Mouse (Mus musculus) forebrain, embryonic 13.5 days (tissue): Measurements from ENCODE around the gene Pemt. TPM values are rescaled to one million over a fixed set of nuclear protein-coding genes. Genes with fewer than 3 reads are reported as not detected.

Experiments
- ATAC-seq: fragments of 200-750 bp; cut with Nextera tagmentation; 2 replicates; pipeline ENCODE4 v1.8.0; 2017
- H3K27ac ChIP-seq: fragments of 300-500 bp; sonication (generic); 2 replicates; pipeline ENCODE4 v1.5.1; 2015; ENCODE audit warnings: inconsistent platforms, mild to moderate bottlenecking, moderate library complexity
- H3K27me3 ChIP-seq: fragments of 300-500 bp; sonication (generic); 2 replicates; pipeline ENCODE4 v1.6.1; 2015; ENCODE audit warnings: mild to moderate bottlenecking, inconsistent platforms
- H3K36me3 ChIP-seq: fragments of 300-500 bp; sonication (generic); 2 replicates; pipeline ENCODE4 v1.6.1; 2015; ENCODE audit warnings: mild to moderate bottlenecking, inconsistent platforms; ENCODE audit not compliant: poor library complexity, severe bottlenecking
- H3K4me1 ChIP-seq: fragments of 300-500 bp; sonication (generic); 2 replicates; pipeline ENCODE4 v1.6.1; 2015; ENCODE audit warnings: inconsistent platforms
- H3K4me2 ChIP-seq: fragments of 300-500 bp; sonication (generic); 2 replicates; pipeline ENCODE4 v1.6.1; 2015; ENCODE audit warnings: inconsistent platforms, mild to moderate bottlenecking, moderate library complexity
- H3K4me3 ChIP-seq: fragments of 300-500 bp; sonication (generic); 2 replicates; pipeline ENCODE4 v1.5.1; 2015; ENCODE audit warnings: mild to moderate bottlenecking, inconsistent platforms
- H3K9ac ChIP-seq: fragments of 300-500 bp; sonication (generic); 2 replicates; pipeline ENCODE4 v1.6.1; 2015; ENCODE audit warnings: mild to moderate bottlenecking, inconsistent platforms
- H3K9me3 ChIP-seq: fragments of 300-500 bp; sonication (generic); replicated peaks from 2 replicates; pipeline ENCODE4 v1.6.1; 2016; ENCODE audit warnings: inconsistent platforms
- WGBS: fragments of 180-500 bp; shearing (Covaris S2); methylation state at CpG from one replicate; pipeline ENCODE4 v1.1.7; 2015; 5-methylcytosine and 5-hydroxymethylcytosine counted together
- polyA plus RNA-seq: library from polyadenylated mRNA; unstranded; fragments of >200 nt; fragmentation: Nextera tagmentation; extraction: Ambion mirVana; gene quantifications from 2 replicates; pipeline ENCODE4 v1.2.1, GENCODE M21; 2015

Pemt gene
- polyA plus RNA-seq, 1 experiment from 2014 or later, result 7.0 TPM

DNA sequence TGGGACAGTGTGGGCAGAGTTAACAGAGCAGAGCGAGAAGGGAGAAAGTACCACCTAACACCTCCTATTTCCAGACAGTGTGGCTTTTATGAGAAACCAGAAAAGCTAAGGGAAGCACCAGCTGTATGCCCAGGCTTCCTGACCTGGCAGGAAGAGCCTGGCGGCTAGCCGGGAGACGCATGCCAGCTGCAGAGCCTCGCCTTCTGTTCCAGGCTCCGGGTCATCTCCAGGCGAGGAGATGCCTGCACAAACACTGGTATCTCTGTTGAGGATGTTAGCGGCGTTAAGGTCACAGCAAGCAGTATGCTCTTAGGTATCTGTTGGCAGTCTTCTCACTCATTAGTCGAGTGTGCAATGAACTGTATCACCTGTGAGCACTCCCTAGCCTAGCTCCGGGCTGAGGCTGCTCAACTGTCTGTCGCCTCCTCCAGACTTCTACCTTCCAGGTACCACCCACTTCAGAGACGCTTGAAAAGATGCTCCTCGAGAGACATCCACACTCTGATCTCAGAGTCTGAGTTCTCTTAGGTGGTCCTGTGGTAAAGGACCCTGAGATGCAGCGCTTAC is 27.7 kb upstream of the Pemt start:
- no peak overlapping the region for H3K27ac ChIP-seq
- no peaks in the 10 kb centered on the region for H3K27me3 ChIP-seq
- no peak overlapping the region for H3K9ac ChIP-seq
- H3K4me2 ChIP-seq, result no peak overlapping the region
- ATAC-seq, result no peak
- H3K4me1 ChIP-seq, result no peaks in the 10 kb centered on the region
- H3K9me3 ChIP-seq, result no peaks in the 10 kb centered on the region
- H3K36me3 ChIP-seq, result no peaks in the 10 kb centered on the region
- 79% methylated on average over 15 of the region's 15 CpGs for WGBS
- H3K4me3 ChIP-seq, result no peak overlapping the region

GRCm38 (mm10) chr11:60073121-60073520 is 26.8 kb upstream of the Pemt start:
- Histone ChIP-seq H3K4me3 (no peak overlapping the region), H3K9me3 (no peaks in the 10 kb centered on the region), H3K4me2 (no peak overlapping the region), H3K27ac (no peak overlapping the region), H3K4me1 (no peaks in the 10 kb centered on the region), H3K27me3 (no peaks in the 10 kb centered on the region), H3K9ac (no peak overlapping the region), H3K36me3 (no peaks in the 10 kb centered on the region)
- ATAC-seq, result no peak

DNA sequence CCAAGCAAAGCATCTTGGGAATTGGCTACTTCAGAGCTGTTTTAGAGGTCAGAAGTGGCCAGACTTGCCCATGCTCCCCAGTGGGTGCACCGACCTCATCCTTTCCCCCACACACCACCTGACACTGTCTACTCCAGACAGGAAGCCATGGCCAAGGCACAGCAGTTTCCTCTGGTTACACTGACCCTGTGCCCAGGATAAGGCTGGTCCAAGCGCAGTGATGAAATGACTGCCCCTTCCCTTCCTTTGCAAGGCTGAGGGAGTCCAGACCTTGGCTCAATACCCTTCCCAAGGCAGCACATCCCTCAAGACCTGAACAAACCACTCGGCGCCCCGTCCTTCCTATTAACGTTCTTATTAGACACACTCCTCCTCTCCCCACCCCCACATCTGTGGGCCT is 24.9 kb upstream of the Pemt start:
- ATAC-seq, result no peak
- no peaks in the 10 kb centered on the region for H3K9me3 ChIP-seq
- H3K4me2 ChIP-seq, result no peak overlapping the region
- no peaks in the 10 kb centered on the region for H3K4me1 ChIP-seq
- H3K36me3 ChIP-seq, result no peaks in the 10 kb centered on the region
- H3K9ac ChIP-seq, result 0 out of 2 replicates have a peak overlapping the region, but pooled peaks have one; percentile 21
- no peaks in the 10 kb centered on the region for H3K27me3 ChIP-seq
- H3K27ac ChIP-seq, result no peak overlapping the region
- 95% methylated on average over 6 of the region's 6 CpGs for WGBS
- H3K4me3 ChIP-seq, result no peak overlapping the region

- no peak overlapping the region for H3K27ac ChIP-seq
- no peak overlapping the region for H3K4me3 ChIP-seq
- no peaks in the 10 kb centered on the region for H3K27me3 ChIP-seq
- no peak overlapping the region for H3K4me2 ChIP-seq
- H3K36me3 ChIP-seq, result no peaks in the 10 kb centered on the region
- H3K9me3 ChIP-seq, result no peaks in the 10 kb centered on the region
- H3K4me1 ChIP-seq, result no peaks in the 10 kb centered on the region
- no peak overlapping the region for H3K9ac ChIP-seq
- no peak for ATAC-seq
- 28% methylated on average over 8 of the region's 8 CpGs for WGBS
These were observed 24.3 kb upstream of the Pemt start for GRCm38 (mm10) chr11:60070599-60070998.

- Histone ChIP-seq H3K4me2 (no peak overlapping the region), H3K9ac (no peak overlapping the region), H3K4me3 (no peak overlapping the region), H3K27ac (no peak overlapping the region), H3K36me3 (no peaks in the 10 kb centered on the region), H3K27me3 (no peaks in the 10 kb centered on the region), H3K9me3 (no peaks in the 10 kb centered on the region), H3K4me1 (no peaks in the 10 kb centered on the region)
- no peak for ATAC-seq
These were observed 22.3 kb upstream of the Pemt start for GRCm38 (mm10) chr11:60068631-60069030.

DNA sequence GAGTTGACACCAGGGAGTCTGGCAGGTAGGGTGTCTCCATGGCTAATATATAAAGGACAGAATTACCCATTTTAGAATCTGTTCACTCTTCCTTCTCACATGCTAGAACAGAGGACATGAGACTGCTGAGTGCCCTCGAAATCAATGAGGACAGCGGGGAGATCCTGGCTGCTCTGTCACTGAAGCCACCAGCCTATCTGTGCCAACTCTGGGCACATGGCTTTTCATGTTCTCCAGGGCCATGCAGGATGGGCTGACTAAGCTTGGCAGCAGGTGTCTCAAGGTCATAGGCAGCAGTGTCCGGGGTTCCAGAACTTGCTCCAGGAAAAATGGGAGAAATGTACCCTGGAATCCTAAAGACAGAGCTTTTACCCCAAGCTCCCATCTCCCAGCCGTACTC is 21.4 kb upstream of the Pemt start:
- Histone ChIP-seq H3K9ac (no peak overlapping the region), H3K36me3 (no peaks in the 10 kb centered on the region), H3K27me3 (no peaks in the 10 kb centered on the region), H3K4me2 (no peak overlapping the region), H3K4me1 (no peaks in the 10 kb centered on the region), H3K27ac (no peak overlapping the region), H3K4me3 (no peak overlapping the region), H3K9me3 (no peaks in the 10 kb centered on the region)
- WGBS, result 90% methylated on average over 4 of the region's 4 CpGs
- no peak for ATAC-seq

DNA sequence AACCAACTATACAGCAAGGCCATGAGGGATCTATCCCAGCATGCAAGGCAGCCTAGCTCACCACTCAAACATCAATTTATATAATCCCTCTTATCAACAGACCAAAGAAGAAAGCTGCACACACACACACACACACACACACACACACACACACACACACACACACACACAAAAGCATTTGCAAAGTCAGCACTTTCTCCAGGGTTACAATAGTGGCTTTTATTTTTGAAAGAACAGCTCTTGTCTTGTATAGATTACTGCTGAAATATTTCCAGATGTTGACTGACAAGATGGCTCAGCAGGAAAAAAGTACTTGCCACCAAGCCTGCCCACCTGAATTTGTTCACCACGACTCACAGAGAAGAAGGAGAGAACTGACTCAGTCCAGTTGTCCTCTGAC is 19.0 kb upstream of the Pemt start:
- H3K4me2 ChIP-seq, result no peak overlapping the region
- ATAC-seq, result no peak

DNA sequence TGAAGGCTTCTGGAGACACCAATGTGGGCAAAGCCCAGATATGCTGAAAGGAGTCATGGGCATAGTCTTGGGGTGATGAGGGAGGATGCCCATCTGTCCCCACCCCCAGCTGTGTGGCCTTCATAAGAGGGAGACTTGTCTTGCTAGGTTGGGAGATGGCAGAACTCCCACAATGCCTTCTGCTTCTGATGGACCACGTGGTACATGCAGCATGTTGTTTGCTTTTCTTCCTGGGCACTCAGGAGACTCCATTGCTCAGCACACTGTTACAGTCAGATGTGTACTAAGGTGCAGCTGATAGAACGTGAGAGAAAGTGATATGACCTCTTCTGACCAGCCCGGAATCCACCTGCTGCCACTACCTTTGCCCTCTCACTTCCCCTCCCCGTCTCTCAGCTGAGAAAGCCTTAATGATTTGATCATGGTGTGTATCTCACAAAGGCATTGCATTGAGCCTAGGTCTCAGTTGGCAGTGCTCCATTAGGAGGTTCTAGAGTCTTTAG is 15.3 kb upstream of the Pemt start:
- H3K9ac ChIP-seq, result no peak overlapping the region
- H3K27ac ChIP-seq, result no peak overlapping the region
- no peaks in the 10 kb centered on the region for H3K9me3 ChIP-seq
- H3K36me3 ChIP-seq, result no peaks in the 10 kb centered on the region
- H3K27me3 ChIP-seq, result 0 out of 2 replicates have a peak, but pooled peaks cover 4% of the 10 kb centered on the region
- ATAC-seq, result no peak
- WGBS, result 76% methylated on average over 4 of the region's 4 CpGs
- no peak overlapping the region for H3K4me2 ChIP-seq
- H3K4me1 ChIP-seq, result no peaks in the 10 kb centered on the region
- no peak overlapping the region for H3K4me3 ChIP-seq

More for the DNA sequence above, 19.0 kb upstream of the Pemt start:
- Histone ChIP-seq H3K27me3 (no peaks in the 10 kb centered on the region), H3K27ac (no peak overlapping the region), H3K9me3 (no peaks in the 10 kb centered on the region), H3K4me3 (no peak overlapping the region), H3K36me3 (no peaks in the 10 kb centered on the region), H3K9ac (no peak overlapping the region), H3K4me1 (no peaks in the 10 kb centered on the region)
- 58% methylated on average over 1 of the region's 1 CpGs for WGBS

- no peak overlapping the region for H3K27ac ChIP-seq
- no peak overlapping the region for H3K4me2 ChIP-seq
- WGBS, result 96% methylated on average over 2 of the region's 2 CpGs
- no peaks in the 10 kb centered on the region for H3K4me1 ChIP-seq
- H3K36me3 ChIP-seq, result no peaks in the 10 kb centered on the region
- no peak overlapping the region for H3K4me3 ChIP-seq
- no peak overlapping the region for H3K9ac ChIP-seq
- 0 out of 2 replicates have a peak, but pooled peaks cover 4% of the 10 kb centered on the region for H3K27me3 ChIP-seq
- H3K9me3 ChIP-seq, result no peaks in the 10 kb centered on the region
- ATAC-seq, result no peak
These were observed 13.7 kb upstream of the Pemt start for GRCm38 (mm10) chr11:60060026-60060425.

- Histone ChIP-seq H3K27ac (no peak overlapping the region), H3K9me3 (no peaks in the 10 kb centered on the region), H3K4me1 (no peaks in the 10 kb centered on the region), H3K4me3 (no peak overlapping the region), H3K36me3 (no peaks in the 10 kb centered on the region), H3K9ac (no peak overlapping the region), H3K27me3 (0 out of 2 replicates have a peak, but pooled peaks cover 4% of the 10 kb centered on the region), H3K4me2 (no peak overlapping the region)
- ATAC-seq, result no peak
- WGBS, result 86% methylated on average over 10 of the region's 10 CpGs
These were observed 12.2 kb upstream of the Pemt start for GRCm38 (mm10) chr11:60058441-60058840.

DNA sequence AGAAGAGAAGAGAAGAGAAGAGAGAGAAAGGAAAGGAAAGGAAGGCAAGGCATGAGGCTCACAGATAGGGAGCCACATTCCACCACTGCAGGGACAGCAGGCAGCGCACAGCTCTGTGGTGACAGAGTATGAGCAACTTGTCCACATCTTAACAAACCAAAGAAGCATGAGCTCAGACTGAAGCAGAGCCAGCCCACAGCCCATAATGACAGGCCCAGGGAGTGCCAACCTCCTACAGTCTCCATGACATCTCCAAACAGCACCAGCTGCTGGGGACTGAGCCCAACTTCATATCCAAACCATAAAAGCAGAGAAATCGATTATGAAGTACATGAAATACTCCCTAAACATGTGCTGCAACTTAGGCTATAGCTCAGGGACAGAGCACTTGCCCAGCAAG is 11.7 kb upstream of the Pemt start:
- Histone ChIP-seq H3K36me3 (no peaks in the 10 kb centered on the region), H3K4me3 (no peak overlapping the region), H3K27ac (no peak overlapping the region), H3K4me1 (no peaks in the 10 kb centered on the region), H3K9me3 (no peaks in the 10 kb centered on the region), H3K9ac (no peak overlapping the region), H3K4me2 (no peak overlapping the region), H3K27me3 (0 out of 2 replicates have a peak, but pooled peaks cover 4% of the 10 kb centered on the region)
- 78% methylated on average over 2 of the region's 2 CpGs for WGBS
- no peak for ATAC-seq

DNA sequence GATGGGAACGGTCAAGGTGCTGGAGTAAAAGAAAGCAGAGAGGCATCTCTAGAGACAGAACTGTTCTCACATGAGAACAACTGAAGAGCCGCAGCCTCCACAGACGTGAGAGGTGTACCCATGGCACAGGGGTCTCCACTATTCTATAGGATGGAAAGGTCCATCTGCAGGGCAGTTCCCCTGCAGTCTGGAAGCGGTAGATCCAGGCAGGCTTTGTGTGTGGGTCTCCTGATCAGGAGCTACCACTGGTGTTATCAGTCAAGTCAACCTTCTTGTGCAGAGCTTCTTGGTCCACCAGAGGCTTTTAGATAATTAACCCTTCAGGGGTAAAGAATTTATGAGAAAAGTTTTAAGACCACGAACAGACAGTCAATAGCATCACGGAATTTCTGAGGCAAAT is 10.2 kb upstream of the Pemt start:
- Histone ChIP-seq H3K9me3 (no peaks in the 10 kb centered on the region), H3K27ac (no peak overlapping the region), H3K4me1 (no peaks in the 10 kb centered on the region), H3K4me3 (no peak overlapping the region), H3K27me3 (0 out of 2 replicates have a peak, but pooled peaks cover 4% of the 10 kb centered on the region), H3K36me3 (no peaks in the 10 kb centered on the region), H3K4me2 (no peak overlapping the region), H3K9ac (no peak overlapping the region)
- ATAC-seq, result no peak
- 84% methylated on average over 6 of the region's 6 CpGs for WGBS

DNA sequence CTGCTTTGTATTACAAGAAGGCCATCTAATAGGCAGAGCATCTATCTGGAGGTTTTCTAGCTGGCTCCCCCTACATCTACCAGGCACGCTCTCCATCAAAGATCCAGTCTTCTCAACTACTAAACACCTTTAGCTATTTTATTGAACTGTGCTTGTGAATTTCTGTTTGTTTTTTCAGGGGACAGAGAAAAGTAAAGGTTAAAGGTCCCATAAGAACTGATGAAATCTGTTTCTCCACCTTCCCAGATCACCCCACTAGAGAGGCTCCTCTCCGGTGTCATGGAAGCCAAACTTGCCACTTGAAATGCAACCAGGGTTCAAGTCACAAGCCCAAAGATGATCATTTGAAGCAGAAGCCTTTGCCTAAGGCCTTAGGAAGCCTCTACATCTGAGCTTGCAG is 2.6 kb upstream of the Pemt start:
- H3K9me3 ChIP-seq, result no peaks in the 10 kb centered on the region
- H3K9ac ChIP-seq, result no peak overlapping the region
- H3K27me3 ChIP-seq, result 0 out of 2 replicates have a peak, but pooled peaks cover 8% of the 10 kb centered on the region
- no peak for ATAC-seq
- peaks cover 6% of the 10 kb centered on the region; the same call in 1 of the 2 replicates for H3K4me1 ChIP-seq
- 94% methylated on average over 2 of the region's 2 CpGs for WGBS
- no peak overlapping the region for H3K27ac ChIP-seq
- H3K4me3 ChIP-seq, result no peak overlapping the region
- no peaks in the 10 kb centered on the region for H3K36me3 ChIP-seq
- no peak overlapping the region for H3K4me2 ChIP-seq
